Mouse (Mus musculus) CD8-positive naive resting alpha-beta T cell, adult 57 days (primary cell): ENCODE measurements around the gene Mpzl2. TPM values are rescaled to one million over a fixed set of nuclear protein-coding genes. Genes with fewer than 3 reads are reported as not detected.

ENCODE experiments used
- total RNA-seq: library from RNA; stranded (reverse); gene quantifications from one replicate; pipeline ENCODE4 v1.2.4, GENCODE M21; 2023

Gene Mpzl2
- 0.37 TPM for total RNA-seq

GRCm38 (mm10) chr9:45039499-45039898 lies at the start of gene Mpzl2:
Mpzl2 (plus strand) TSS chr9:45039799.

GRCm38 (mm10) chr9:45009180-45010078 lies 30.2 kb upstream of the Mpzl2 start, which contains the start of gene Cd3e:
Cd3e (minus strand) TSS chr9:45009627.

GRCm38 (mm10) chr9:45055082-45055713 lies 15.6 kb downstream of the Mpzl2 start, which contains the start of gene Mpzl3:
Mpzl3 (plus strand) TSS chr9:45055186.

DNA sequence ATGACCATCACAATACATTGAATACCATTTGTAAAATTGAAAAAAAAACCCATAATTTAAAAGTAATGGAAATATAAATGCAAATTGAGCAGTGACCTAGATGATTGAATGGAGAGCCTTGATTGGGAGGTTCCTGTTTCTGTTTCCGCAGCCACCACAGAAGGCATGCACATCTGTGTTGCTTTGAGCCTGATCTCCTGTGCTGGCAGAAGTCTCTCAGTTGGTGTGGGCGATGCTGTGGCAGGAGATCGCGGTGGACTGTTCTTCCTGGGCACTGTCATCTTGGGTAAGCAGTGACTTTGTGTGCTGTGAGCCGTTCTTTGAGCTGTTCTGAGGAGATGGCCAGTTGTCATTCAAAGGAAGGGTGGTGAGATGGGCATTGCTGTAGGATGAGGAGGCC lies 39.4 kb downstream of the Mpzl2 start, which contains the start of gene Jaml:
TSS of gene Jaml (plus strand) at position 173 of the 400 bp plus-strand sequence.

Other genes starting within 250 kb of the Mpzl2 start
- gene Tmem25, start 240.5 kb upstream of the Mpzl2 start, total RNA-seq = not detected
- 4.5 TPM for gene Ttc36, start 236.7 kb upstream of the Mpzl2 start, total RNA-seq
- 135 TPM for gene Kmt2a, start 158.5 kb upstream of the Mpzl2 start, total RNA-seq
- gene Atp5l, start 119.1 kb upstream of the Mpzl2 start, total RNA-seq = 149 TPM
- gene Ube4a, start 74.2 kb upstream of the Mpzl2 start, total RNA-seq = 110 TPM
- 495 TPM for gene Cd3g, start 59.4 kb upstream of the Mpzl2 start, total RNA-seq
- 490 TPM for gene Cd3d, start 58.0 kb upstream of the Mpzl2 start, total RNA-seq
- gene Cd3e, start 30.2 kb upstream of the Mpzl2 start, total RNA-seq = 830 TPM
- 9.8 TPM for gene Mpzl3, start 15.4 kb downstream of the Mpzl2 start, total RNA-seq
- gene Jaml, start 39.4 kb downstream of the Mpzl2 start, total RNA-seq = 39.0 TPM
- 0.21 TPM for gene Scn2b, start 78.0 kb downstream of the Mpzl2 start, total RNA-seq
- gene Scn4b, start 98.6 kb downstream of the Mpzl2 start, total RNA-seq = 0.31 TPM
- gene BC049352, start 142.2 kb downstream of the Mpzl2 start, total RNA-seq = not detected
- not detected for gene Tmprss4, start 164.3 kb downstream of the Mpzl2 start, total RNA-seq
- gene Il10ra, start 229.3 kb downstream of the Mpzl2 start, total RNA-seq = 23.7 TPM